Mouse (Mus musculus): Measurements from ENCODE around the gene Pcdh15.

The Pcdh15 gene

GRCm38 (mm10) chr10:74305439-74306158 lies 1206.5 kb downstream of the Pcdh15 start:
- no peak for DNase-seq (ENCODE audit: low spot score in 2 of 2)

- DNase-seq (ENCODE audit: low spot score in 2 of 2): no peak
Observed at GRCm38 (mm10) chr10:74307035-74307434, 1207.9 kb downstream of the Pcdh15 start.

DNA sequence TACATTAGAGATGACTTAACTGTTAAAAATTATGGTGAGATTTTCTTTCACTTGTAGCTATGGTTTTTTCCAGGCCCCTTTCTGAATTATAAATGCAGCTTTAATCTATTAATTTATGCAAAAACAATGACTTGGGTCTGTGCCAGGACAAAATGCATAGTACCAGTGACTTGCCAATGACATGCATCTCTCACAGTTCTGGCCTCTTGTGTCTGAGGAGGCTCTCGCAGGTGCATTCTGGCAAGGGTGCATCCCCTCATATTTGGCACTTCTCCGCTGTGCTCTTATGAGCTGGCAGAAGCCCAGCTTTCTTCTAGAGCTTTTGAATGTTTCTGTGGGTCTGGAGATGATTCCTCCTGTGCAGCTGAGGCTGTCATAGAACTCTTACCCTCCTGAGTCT lies 1216.9 kb downstream of the Pcdh15 start:
- DNase-seq (ENCODE audit: low spot score in 2 of 2): no peak

DNA sequence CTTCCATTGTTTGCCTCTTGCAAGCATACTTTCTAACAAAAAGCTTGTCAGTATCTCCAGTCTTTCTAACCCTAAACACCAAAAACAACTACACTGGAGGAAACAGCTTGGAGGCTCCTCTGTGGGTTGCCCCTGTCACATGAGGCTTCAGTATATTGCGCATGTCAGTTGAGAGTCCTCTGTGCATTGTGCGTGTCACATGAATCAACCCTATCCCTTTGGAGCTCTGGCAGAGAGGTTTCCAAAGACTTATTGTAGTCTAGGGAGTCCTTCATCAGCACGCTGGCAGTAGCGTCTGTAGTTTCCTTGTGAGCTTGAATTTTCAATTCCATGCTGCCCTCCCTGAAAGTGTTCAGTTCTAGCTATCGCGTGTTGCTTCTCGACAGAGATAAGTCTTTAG lies 1236.3 kb downstream of the Pcdh15 start:
- no peak for DNase-seq (ENCODE audit: low spot score in 2 of 2)

DNA sequence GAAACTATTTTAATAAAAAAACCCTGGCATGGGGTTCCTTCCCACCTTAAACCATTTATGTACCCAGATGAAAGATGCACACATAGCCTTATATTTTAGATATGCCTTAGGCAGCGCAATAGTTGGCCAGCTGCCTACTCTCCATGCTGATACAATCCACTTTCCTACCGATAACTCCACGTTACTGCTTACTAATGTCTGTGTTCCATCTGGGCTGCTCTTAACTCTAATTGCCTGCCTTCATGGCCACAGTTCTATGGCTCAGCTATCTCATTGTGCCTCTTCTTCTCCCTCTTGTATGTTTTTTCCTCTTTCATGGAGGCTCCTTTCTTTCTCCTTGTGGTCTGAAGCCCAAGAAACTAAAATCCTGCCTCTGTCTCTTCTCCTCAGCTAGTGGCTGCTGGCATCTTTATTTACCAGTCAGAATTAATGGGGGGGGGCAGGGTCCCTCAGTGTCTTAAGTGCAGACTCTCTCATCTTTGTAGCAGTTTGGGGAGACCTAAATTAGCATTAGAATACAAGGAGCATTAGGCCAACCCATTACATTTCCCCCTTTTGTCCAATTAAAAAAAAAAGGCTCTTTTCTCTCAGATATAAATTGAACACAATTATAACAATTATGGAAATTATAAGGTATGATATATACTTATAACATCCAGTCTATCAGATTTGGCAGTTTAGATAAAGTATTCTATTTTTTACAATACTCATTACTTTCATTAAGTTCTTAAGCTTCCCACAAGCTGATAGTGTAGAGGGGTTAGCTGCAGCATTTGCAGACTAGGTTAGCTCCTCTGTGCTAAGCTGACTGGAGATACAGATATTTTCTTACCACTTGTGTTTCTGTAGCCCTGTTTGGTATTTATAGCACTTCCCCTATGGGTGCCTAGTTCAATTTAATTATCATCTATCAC lies 1240.4 kb downstream of the Pcdh15 start:
- DNase-seq (ENCODE audit: low spot score in 2 of 2): no peak

DNA sequence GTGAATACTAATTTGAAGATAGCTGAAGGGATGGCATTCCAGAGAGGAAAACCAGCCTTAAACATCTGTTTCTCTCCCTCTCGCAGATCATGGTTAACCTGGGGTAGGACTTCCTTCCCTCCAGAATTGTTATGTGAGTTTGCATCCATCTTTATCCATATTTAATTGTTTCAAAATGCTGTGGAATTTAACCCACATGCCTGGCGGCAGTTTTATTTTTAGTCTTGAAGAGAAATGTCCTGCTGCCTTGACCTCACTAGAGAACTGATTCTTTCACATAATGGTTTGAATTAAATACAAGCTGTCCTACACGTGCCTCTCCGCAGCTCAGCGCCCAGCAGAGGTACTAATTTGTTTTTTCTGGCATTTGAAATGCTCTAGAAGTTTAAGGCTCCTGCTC lies 1260.4 kb downstream of the Pcdh15 start:
- no peak for DNase-seq (ENCODE audit: low spot score in 2 of 2)

GRCm38 (mm10) chr10:74378697-74379096 lies 1279.6 kb downstream of the Pcdh15 start:
- no peak for DNase-seq (ENCODE audit: low spot score in 2 of 2)

- DNase-seq (ENCODE audit: low spot score in 2 of 2): no peak
Observed at GRCm38 (mm10) chr10:74379276-74380134, 1280.4 kb downstream of the Pcdh15 start.

DNA sequence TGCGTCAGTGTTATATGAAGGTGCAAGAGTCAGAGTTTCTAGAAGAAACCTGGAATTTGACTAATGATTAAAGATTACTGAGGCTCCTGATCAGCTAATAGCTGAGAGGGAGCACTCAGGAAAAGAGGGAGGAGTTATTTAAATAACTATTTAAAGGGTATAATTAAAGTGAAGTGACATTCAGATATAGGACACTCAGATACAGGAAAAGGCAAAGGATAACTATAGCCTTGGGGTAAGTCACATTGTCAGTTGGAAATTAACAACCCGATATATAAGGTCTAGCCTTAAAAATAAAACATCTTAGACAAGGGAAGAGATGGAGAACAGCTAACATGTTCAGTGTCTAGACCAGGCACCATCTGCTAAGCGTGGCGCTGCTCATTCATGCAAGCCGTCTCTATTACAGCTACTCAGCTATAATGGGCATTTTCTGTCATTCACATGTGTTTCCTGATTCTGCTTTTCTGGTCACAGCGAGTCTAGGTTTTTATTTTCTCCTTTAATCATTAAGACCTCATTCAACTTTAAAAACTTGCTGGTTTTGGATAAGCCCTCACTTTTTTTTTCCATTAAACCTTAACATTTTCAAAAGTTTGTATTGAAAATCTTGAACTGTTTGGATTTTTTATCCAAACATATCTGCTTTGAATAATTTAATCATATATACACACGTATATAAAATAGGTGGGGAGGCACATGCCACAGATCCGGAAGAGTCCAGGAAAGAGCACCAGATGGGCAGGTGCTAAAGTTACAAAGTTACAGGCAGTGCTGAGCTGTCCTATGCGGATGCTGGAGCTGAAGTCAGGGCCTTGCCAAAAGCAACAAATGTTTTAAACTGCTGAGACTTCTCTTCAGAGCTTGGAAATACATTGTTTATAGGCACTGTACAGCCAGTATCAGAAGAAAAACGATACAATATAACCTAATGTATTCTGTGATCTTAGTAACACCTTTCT lies 1288.7 kb downstream of the Pcdh15 start:
- DNase-seq (ENCODE audit: low spot score in 2 of 2): no peak

GRCm38 (mm10) chr10:74403111-74403510 lies 1304.0 kb downstream of the Pcdh15 start:
- peak in 1 of 2 experiments; percentile 11 for DNase-seq (ENCODE audit: low spot score in 2 of 2)

GRCm38 (mm10) chr10:74414021-74414420 lies 1314.9 kb downstream of the Pcdh15 start:
- DNase-seq (ENCODE audit: low spot score in 2 of 2): no peak

- DNase-seq (ENCODE audit: low spot score in 2 of 2): no peak
Observed at GRCm38 (mm10) chr10:74414945-74415344, 1315.8 kb downstream of the Pcdh15 start.

GRCm38 (mm10) chr10:74415359-74415758 lies 1316.2 kb downstream of the Pcdh15 start:
- no peak for DNase-seq (ENCODE audit: low spot score in 2 of 2)

DNA sequence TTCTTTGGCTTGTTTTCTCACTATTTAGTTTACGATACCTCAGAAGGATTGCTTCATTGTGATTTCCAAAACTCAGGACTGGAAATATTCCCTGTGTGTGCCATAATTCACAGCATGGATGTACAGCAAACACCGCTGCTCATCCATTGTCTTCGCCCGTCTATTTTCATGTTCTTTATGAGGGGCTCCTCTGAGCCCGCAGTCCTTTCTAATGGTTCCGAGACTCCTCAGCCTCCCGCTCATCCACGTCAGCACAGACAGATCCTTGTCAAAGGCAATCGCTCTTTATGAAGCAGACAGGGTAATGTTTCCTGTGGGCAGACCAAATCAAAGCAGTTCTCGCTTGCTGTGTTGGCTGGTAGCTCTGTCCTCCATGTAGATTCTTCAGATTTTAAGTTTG lies 1316.8 kb downstream of the Pcdh15 start:
- DNase-seq (ENCODE audit: low spot score in 2 of 2): no peak

GRCm38 (mm10) chr10:74450069-74450468 lies 1350.9 kb downstream of the Pcdh15 start:
- DNase-seq (ENCODE audit: low spot score in 2 of 2): no peak

DNA sequence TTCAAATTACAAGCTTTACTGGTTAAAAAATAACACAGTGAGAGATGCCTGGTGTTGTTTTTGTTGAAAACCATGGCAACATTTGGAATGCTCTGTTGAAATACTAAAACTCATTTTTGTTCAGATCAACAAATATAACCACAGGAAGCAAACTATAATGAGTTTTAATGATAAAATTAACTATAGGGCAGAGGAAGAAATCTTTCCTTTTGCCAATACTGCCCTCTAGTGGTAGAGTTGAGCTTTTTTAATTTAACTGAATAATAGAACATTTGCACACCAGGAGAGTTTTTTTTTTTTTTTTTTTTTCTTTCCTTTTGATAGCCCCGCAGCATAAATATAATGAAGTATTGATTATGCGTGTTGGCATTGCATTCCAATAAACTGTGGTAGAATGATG lies 1364.8 kb downstream of the Pcdh15 start:
- DNase-seq (ENCODE audit: low spot score in 2 of 2): no peak

- DNase-seq (ENCODE audit: low spot score in 2 of 2): no peak
Observed at GRCm38 (mm10) chr10:74480779-74481178, 1381.6 kb downstream of the Pcdh15 start.

- no peak for DNase-seq (ENCODE audit: low spot score in 2 of 2)
Observed at GRCm38 (mm10) chr10:74512315-74512714, 1413.2 kb downstream of the Pcdh15 start.

GRCm38 (mm10) chr10:74513743-74514142 lies 1414.6 kb downstream of the Pcdh15 start:
- no peak for DNase-seq (ENCODE audit: low spot score in 2 of 2)

- DNase-seq (ENCODE audit: low spot score in 2 of 2): no peak
Observed at GRCm38 (mm10) chr10:74538371-74538770, 1439.2 kb downstream of the Pcdh15 start.

DNA sequence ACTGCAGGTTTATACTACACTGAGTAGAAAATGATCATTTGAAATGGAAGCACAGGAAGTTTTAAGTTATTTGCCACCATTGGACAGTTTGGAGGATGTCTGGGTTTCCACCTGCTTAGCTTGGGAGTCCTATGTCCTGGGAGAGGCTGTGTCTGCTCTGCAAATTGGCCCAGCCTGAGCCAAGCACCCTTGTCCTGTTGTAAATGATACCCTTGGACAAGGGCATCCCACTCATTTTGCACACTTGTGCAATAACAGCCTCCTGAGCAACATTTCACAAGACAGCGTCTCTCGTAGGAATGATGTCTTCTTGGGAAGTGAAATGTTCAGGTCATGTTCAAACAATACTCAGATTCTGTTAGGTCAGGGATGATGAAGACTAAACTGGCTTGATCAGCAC lies 1456.2 kb downstream of the Pcdh15 start:
- DNase-seq (ENCODE audit: low spot score in 2 of 2): no peak

All from frontal cortex, postnatal 25 days (tissue).